Mouse (Mus musculus): Measurements from ENCODE around the gene Olfml2b.

- TF ChIP-seq CTCF (IDR thresholded peaks at IDR 0.05; ENCODE audit: extremely low read depth, insufficient read depth, low read length), result no peak
- no peak for TF ChIP-seq POLR2A (IDR thresholded peaks at IDR 0.05; ENCODE audit: extremely low read depth, insufficient read depth, low read length)
These were observed 33.6 kb upstream of the Olfml2b start for GRCm38 (mm10) chr1:170610695-170611094.

Measured in cortical plate, adult 2 months (tissue).